Mouse (Mus musculus) ES-Bruce4 (cell line): ENCODE measurements around the gene Rcn3. TPM values are rescaled to one million over a fixed set of nuclear protein-coding genes. Genes with fewer than 3 reads are reported as not detected.

Experiments
- H3K27ac ChIP-seq: 2 replicates; pipeline ENCODE4 v1.5.1; 2012; ENCODE audit warnings: low read length, inconsistent platforms; ENCODE audit not compliant: insufficient read depth
- H3K27me3 ChIP-seq: 2 replicates; pipeline ENCODE4 v1.6.1; 2012; ENCODE audit warnings: mild to moderate bottlenecking, low read length, inconsistent platforms; ENCODE audit not compliant: control insufficient read depth, poor library complexity, insufficient read depth, severe bottlenecking
- H3K36me3 ChIP-seq: 2 replicates; pipeline ENCODE4 v1.6.1; 2012; ENCODE audit warnings: inconsistent platforms, mild to moderate bottlenecking, low read length, moderate library complexity; ENCODE audit not compliant: control insufficient read depth, poor library complexity, insufficient read depth, severe bottlenecking
- H3K4me1 ChIP-seq: one replicate; pipeline ENCODE4 v1.8.1; 2011; ENCODE audit warnings: low read length; ENCODE audit not compliant: control insufficient read depth, insufficient read depth
- H3K4me3 ChIP-seq: 2 replicates; pipeline ENCODE4 v1.5.1; 2011; ENCODE audit warnings: low read depth, mild to moderate bottlenecking, low read length
- H3K9ac ChIP-seq: 2 replicates; pipeline ENCODE4 v1.6.1; 2012; ENCODE audit warnings: low read depth, mild to moderate bottlenecking, inconsistent platforms; ENCODE audit not compliant: poor library complexity, severe bottlenecking
- H3K9me3 ChIP-seq: replicated peaks from 2 replicates; pipeline ENCODE4 v1.6.1; 2012; ENCODE audit warnings: mild to moderate bottlenecking, low read length, inconsistent platforms; ENCODE audit not compliant: control insufficient read depth, poor library complexity, insufficient read depth, severe bottlenecking
- CTCF ChIP-seq: IDR thresholded peaks from one replicate; pipeline ENCODE4 v1.8.1; 2011; ENCODE audit warnings: low read depth, low read length
- EP300 ChIP-seq: IDR thresholded peaks from 2 replicates; pipeline ENCODE4 v1.6.1; 2011; ENCODE audit warnings: low read depth, low read length; ENCODE audit not compliant: insufficient read depth
- POLR2A ChIP-seq: IDR thresholded peaks from one replicate; pipeline ENCODE4 v1.8.1; 2011; ENCODE audit warnings: low read length; ENCODE audit not compliant: insufficient read depth
- polyA plus RNA-seq: library from polyadenylated mRNA; stranded (reverse); fragments of >200 nt; gene quantifications from 2 replicates; pipeline ENCODE4 v1.2.4, GENCODE M21; 2011; ENCODE audit warnings: low read depth; ENCODE audit not compliant: missing spikeins, insufficient read depth, insufficient read length

Gene Rcn3
- polyA plus RNA-seq, 1 experiment = 66.7 TPM

DNA sequence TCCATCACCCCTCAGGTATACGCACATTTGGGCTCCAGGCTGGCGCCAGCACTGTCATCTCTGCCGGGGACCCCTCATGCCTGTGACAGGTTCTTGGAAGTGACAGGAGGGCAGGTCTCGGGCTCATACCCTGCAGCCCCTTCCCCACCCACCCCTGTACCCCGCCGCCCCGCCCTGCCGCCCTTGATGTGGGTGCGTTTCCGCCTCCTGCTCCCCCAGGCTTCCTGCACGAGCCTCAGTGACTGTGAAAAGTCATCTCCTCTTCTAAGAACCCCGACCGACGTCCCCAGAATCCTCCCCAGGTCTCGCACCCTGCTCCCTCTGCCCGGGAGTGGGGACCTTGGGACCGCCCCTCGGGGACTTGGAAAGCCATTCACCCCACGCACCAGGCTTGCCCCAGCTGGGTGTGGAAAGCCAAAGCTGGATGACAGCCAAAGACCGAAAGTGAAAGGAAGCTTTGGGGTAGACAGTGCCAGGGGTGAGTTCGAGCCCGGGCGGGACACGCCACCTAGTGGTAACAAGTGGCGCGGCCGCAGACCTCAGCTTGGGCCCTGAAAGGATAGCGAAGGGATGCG, 44.1 kb upstream of the Rcn3 start, which contains the start of the genes Gm45713 and Flt3l:
Gene Gm45713 (minus strand): TSS at position 239 of the 575 bp plus-strand sequence.
Gene Flt3l (minus strand): TSS at position 440 of the 575 bp plus-strand sequence.
- TF ChIP-seq EP300 = 0 out of 2 replicates have a peak, but pooled peaks have one; percentile 29
- TF ChIP-seq CTCF = peak; percentile 90
- no peak for TF ChIP-seq POLR2A

DNA sequence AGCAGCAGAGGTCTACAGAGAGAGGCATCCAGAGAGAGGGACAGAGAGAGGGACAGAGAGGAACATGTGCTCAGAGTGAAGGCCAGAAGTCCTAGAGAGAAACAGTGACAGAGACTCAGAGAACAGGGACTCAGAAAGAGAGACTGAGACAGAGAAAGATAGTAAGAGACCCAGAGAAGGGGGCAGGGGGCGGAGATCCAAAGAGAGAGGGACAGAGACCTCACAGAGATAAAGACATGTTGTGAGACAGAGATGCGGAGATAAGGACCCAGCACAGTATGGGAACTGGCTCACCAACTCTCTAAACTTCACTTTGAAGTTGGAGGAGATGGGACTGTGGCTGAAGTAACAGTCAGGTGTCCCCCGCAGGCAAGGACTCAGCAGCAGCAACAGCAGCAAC, 43.3 kb upstream of the Rcn3 start:
- TF ChIP-seq POLR2A (no peak), EP300 (no peak), CTCF (no peak)
- Histone ChIP-seq H3K4me3 (no peak overlapping the region), H3K27ac (no peak overlapping the region), H3K4me1 (no peaks in the 10 kb centered on the region), H3K36me3 (no peaks in the 10 kb centered on the region), H3K27me3 (no peaks in the 10 kb centered on the region), H3K9ac (no peak overlapping the region), H3K9me3 (no peaks in the 10 kb centered on the region)

More for the DNA sequence above, 44.1 kb upstream of the Rcn3 start, which contains the start of the genes Gm45713 and Flt3l:
- Histone ChIP-seq H3K4me1 (no peaks in the 10 kb centered on the region), H3K9me3 (no peaks in the 10 kb centered on the region), H3K4me3 (peak within 1 kb of the TSS; percentile 22), H3K27me3 (no peaks in the 10 kb centered on the region), H3K27ac (no peak within 1 kb of the TSS), H3K36me3 (no peaks in the 10 kb centered on the region), H3K9ac (0 out of 2 replicates have a peak within 1 kb of the TSS, but pooled peaks have one; percentile 15)

DNA sequence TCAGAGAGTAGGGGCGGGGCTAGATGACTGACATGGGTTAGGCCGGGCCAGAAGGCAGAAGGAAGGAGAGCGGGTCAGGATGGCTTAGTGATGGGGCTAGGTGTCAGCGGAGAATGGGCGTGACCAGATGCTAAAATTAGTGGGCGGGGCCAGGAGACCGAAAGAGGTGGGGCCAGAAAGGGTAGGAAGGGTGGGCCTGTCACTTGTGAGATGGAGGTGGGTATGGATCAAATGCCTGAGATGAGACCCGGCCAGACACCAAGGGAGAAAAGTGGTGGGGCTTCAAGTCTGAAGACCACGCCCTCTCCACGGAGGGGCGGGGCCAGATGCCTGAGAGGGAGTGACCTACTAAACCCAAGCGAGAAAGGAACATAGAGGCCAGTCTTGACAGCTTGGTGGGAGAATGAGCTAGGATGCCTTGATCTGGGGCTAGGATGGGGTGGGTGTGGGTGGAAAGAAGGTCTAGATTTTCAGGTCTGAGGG, 42.6 kb upstream of the Rcn3 start:
- Histone ChIP-seq H3K4me1 (no peaks in the 10 kb centered on the region), H3K27ac (no peak overlapping the region), H3K9me3 (no peaks in the 10 kb centered on the region), H3K9ac (no peak overlapping the region), H3K36me3 (no peaks in the 10 kb centered on the region), H3K27me3 (no peaks in the 10 kb centered on the region), H3K4me3 (no peak overlapping the region; the same call in 1 of the 2 replicates)
- TF ChIP-seq EP300 = no peak
- TF ChIP-seq CTCF = no peak
- TF ChIP-seq POLR2A = no peak

DNA sequence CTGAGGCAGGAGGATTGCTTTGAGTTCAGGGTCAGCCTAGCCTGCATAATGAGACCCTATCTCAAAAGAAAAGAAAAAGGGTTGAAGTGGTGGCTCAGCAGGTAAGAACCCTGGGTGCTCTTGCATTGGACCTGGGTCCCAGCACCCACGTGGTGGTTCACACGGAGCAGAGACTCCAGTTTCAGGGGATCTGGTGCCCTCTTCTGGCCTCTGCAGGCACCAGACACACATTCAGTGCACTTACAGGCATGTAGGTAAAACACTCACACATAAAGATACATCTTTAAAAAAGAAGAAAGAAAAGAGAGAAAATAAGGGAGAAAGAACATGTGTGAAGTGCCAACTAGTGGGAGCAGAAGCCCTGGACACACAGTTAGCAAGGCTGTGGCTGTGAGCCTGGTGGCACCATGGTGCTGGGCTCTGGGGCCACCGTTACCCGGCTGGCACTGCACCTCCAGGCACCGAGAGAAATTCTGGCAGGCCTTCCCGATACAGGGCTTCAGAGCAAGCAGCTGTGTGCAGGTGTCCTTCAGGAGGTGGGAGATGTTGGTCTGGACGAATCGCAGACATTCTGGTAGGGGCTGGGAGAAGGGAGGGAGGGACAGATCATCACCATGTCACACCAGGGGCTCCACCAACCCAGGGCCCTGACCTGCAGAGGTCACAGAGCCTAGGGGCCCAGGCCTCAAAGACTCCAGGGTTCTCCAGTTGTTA, 41.6 kb upstream of the Rcn3 start:
- Histone ChIP-seq H3K4me1 (no peaks in the 10 kb centered on the region), H3K4me3 (no peak overlapping the region), H3K36me3 (no peaks in the 10 kb centered on the region), H3K27me3 (no peaks in the 10 kb centered on the region), H3K9me3 (no peaks in the 10 kb centered on the region), H3K9ac (no peak overlapping the region), H3K27ac (no peak overlapping the region)
- TF ChIP-seq EP300 = no peak
- peak; percentile 84 for TF ChIP-seq CTCF

DNA sequence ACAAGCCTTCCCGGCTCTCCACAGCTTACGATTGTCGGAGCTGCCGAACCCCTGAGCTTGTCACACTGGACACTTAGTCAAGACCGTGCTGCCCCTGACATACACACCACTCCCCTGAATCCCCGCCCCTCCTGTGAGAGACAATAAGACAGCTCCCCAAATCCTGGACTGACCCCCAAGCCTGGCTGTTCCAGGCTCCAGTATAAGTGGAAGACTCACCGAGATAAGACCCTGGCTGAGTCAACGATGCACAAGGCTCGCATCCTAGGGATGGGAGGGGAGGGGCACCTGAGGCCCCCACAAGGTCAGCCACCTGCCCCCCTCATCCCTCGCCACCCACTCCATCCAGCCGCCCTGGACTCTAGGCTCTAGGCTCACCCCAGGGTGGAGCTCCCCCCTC, 39.8 kb upstream of the Rcn3 start:
- no peak for TF ChIP-seq EP300
- TF ChIP-seq POLR2A = no peak
- TF ChIP-seq CTCF = no peak
- Histone ChIP-seq H3K4me3 (peak overlapping the region; percentile 13), H3K27ac (no peak overlapping the region), H3K9me3 (no peaks in the 10 kb centered on the region), H3K9ac (peak overlapping the region; percentile 50), H3K27me3 (no peaks in the 10 kb centered on the region), H3K36me3 (peaks cover 14% of the 10 kb centered on the region), H3K4me1 (no peaks in the 10 kb centered on the region)
